Mouse (Mus musculus): ENCODE measurements around the gene Utrn. TPM values are rescaled to one million over a fixed set of nuclear protein-coding genes. Genes with fewer than 3 reads are reported as not detected.

Utrn gene
- polyA plus RNA-seq, 1 experiment from 2014 or later, result 68.5 TPM

DNA sequence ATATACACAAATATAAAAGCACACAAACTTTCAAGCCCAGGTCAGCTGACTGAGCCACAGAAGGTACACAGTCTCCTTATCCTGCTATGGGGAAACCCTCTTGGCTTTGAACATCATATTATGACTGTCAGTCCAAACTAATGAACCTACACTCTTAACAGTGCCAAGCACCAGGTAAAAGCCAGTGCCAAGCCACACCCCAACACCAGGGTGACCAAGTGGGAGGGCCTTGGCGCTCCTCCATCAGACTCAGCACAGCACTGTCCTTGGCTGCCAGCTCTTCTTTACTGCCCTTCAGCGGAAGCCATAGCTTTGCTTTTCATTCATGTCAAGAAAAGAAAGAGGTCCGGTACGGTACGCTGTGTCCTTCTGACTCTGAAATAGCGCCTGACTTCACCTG, 51.8 kb downstream of the Utrn start:
- H3K4me1 ChIP-seq (ENCODE audit: control insufficient read depth, insufficient read depth, low read length), result peaks cover 32% of the 10 kb centered on the region
- peak overlapping the region; percentile 22; the same call in 1 of the 2 replicates for H3K4me2 ChIP-seq
- no peak for ATAC-seq (replicated peaks; ENCODE audit: insufficient number of reproducible peaks, low FRiP score, low TSS enrichment)
- H3K9ac ChIP-seq (ENCODE audit: low read depth, low read length), result no peak overlapping the region
- no peaks in the 10 kb centered on the region for H3K27me3 ChIP-seq (ENCODE audit: control insufficient read depth, insufficient read depth, low read length)
- no peak overlapping the region for H3K27ac ChIP-seq (ENCODE audit: low read depth, low read length)
- 85% methylated on average over 6 of the region's 6 CpGs for WGBS (ENCODE audit: insufficient replicate concordance)
- no peak overlapping the region for H3K4me3 ChIP-seq (ENCODE audit: low read depth, low read length)
- H3K9me3 ChIP-seq (replicated peaks; ENCODE audit: control insufficient read depth, low read length), result no peaks in the 10 kb centered on the region
- no peaks in the 10 kb centered on the region for H3K36me3 ChIP-seq (ENCODE audit: control insufficient read depth, insufficient read depth, low read length)

DNA sequence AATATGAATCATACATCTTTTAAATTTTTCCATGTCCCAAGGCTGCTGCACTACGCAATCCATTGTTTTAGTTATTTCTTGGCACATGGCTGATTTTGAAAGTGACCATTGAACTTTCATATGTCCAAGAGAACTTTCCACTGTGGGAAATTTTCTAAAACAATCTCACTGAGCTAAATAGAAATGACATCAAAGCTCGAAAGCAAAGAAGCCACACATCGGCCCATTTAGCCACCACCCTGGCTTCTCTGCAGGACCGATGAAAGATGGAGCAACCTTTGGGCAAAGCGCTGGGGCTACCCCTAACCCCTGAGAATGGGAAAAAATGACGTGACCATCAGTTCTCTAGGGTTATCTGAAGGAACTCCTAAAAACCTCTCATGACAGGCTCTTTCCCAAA, 52.6 kb downstream of the Utrn start:
- peaks cover 39% of the 10 kb centered on the region for H3K4me1 ChIP-seq (ENCODE audit: control insufficient read depth, insufficient read depth, low read length)
- H3K4me2 ChIP-seq, result no peak overlapping the region
- no peak for ATAC-seq (replicated peaks; ENCODE audit: insufficient number of reproducible peaks, low FRiP score, low TSS enrichment)
- H3K27ac ChIP-seq (ENCODE audit: low read depth, low read length), result no peak overlapping the region
- H3K4me3 ChIP-seq (ENCODE audit: low read depth, low read length), result no peak overlapping the region
- WGBS (ENCODE audit: insufficient replicate concordance), result 87% methylated on average over 6 of the region's 6 CpGs
- H3K9me3 ChIP-seq (replicated peaks; ENCODE audit: control insufficient read depth, low read length), result no peaks in the 10 kb centered on the region
- H3K9ac ChIP-seq (ENCODE audit: low read depth, low read length), result no peak overlapping the region
- no peaks in the 10 kb centered on the region for H3K36me3 ChIP-seq (ENCODE audit: control insufficient read depth, insufficient read depth, low read length)
- no peaks in the 10 kb centered on the region for H3K27me3 ChIP-seq (ENCODE audit: control insufficient read depth, insufficient read depth, low read length)

DNA sequence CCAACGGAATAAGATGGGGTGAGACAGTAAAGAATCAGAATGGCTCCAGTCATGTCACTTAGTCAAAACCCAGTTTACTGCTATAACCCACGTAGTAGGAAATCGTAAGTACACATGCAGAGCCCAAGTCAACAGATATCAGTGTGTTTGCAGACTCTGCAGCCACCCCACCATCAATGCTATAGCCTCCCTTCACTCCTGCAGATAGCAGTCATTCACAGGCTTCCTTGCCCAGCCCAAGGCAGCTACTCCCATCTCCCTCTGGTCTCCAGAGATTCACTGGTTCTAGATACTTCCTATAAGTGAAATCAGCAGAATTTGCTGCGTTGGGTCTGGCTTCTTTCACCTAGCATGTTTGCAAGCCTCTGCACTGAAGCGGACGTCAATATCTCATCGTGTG, 54.8 kb downstream of the Utrn start:
- Histone ChIP-seq H3K27ac (ENCODE audit: low read depth, low read length) (no peak overlapping the region), H3K9me3 (replicated peaks; ENCODE audit: control insufficient read depth, low read length) (no peaks in the 10 kb centered on the region), H3K4me2 (no peak overlapping the region), H3K4me1 (ENCODE audit: control insufficient read depth, insufficient read depth, low read length) (peaks cover 49% of the 10 kb centered on the region), H3K36me3 (ENCODE audit: control insufficient read depth, insufficient read depth, low read length) (no peaks in the 10 kb centered on the region), H3K9ac (ENCODE audit: low read depth, low read length) (no peak overlapping the region), H3K27me3 (ENCODE audit: control insufficient read depth, insufficient read depth, low read length) (no peaks in the 10 kb centered on the region), H3K4me3 (ENCODE audit: low read depth, low read length) (no peak overlapping the region)
- WGBS (ENCODE audit: insufficient replicate concordance), result 71% methylated on average over 7 of the region's 7 CpGs
- no peak for ATAC-seq (replicated peaks; ENCODE audit: insufficient number of reproducible peaks, low FRiP score, low TSS enrichment)

DNA sequence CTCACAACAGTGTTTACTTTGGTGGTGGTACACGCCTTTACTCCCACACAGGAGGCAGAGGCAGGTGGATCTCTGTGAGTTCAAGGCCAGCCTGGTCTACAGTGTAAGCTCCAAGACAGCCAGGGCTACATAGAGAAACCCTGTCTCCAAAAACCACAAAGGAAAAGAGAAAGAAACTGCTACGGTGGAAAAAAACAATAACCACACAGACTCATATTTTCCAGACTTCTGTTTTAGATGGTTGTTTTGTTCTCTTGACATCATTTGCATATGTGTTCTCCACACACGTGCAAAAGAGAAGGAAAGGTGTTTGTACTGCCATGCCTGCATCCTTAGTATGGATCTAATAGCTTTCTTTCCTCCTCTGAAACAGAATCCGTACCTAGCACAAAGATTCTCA, 55.3 kb downstream of the Utrn start:
- no peak overlapping the region for H3K27ac ChIP-seq (ENCODE audit: low read depth, low read length)
- 81% methylated on average over 4 of the region's 4 CpGs for WGBS (ENCODE audit: insufficient replicate concordance)
- H3K4me2 ChIP-seq, result no peak overlapping the region
- no peaks in the 10 kb centered on the region for H3K27me3 ChIP-seq (ENCODE audit: control insufficient read depth, insufficient read depth, low read length)
- no peak overlapping the region for H3K4me3 ChIP-seq (ENCODE audit: low read depth, low read length)
- no peaks in the 10 kb centered on the region for H3K36me3 ChIP-seq (ENCODE audit: control insufficient read depth, insufficient read depth, low read length)
- no peak for ATAC-seq (replicated peaks; ENCODE audit: insufficient number of reproducible peaks, low FRiP score, low TSS enrichment)
- no peaks in the 10 kb centered on the region for H3K9me3 ChIP-seq (replicated peaks; ENCODE audit: control insufficient read depth, low read length)
- peaks cover 49% of the 10 kb centered on the region for H3K4me1 ChIP-seq (ENCODE audit: control insufficient read depth, insufficient read depth, low read length)
- H3K9ac ChIP-seq (ENCODE audit: low read depth, low read length), result no peak overlapping the region

DNA sequence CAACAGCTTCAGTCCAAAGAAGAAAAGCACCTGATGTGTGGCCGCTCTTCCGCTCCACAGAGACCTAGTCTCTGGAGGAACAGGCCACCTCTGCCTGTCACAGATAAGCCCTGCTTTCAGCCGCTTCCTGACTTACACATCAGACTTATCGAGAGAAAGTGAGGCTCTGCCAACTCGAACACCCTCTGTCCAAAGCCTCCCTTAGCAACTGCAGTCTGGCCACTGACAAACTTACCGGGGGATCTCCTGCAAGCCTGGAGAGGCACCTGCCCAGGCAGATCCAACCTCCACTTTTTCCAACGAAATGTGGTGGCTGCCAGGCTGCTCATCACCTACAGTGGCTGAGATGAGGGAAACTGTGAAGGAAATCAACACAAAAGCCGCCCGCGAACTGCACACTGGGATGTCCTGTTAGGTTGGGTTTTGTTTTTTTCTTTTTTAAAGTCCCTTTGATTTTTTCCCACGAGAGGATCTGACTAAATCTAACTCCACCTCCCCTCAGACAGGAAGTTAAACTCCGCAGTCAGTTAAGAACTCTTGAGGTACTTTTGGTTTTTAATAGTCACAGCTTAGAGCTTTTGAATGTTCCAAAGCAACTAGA, 55.9 kb downstream of the Utrn start:
- 31% methylated on average over 12 of the region's 12 CpGs for WGBS (ENCODE audit: insufficient replicate concordance)
- H3K9ac ChIP-seq (ENCODE audit: low read depth, low read length), result no peak overlapping the region
- H3K4me1 ChIP-seq (ENCODE audit: control insufficient read depth, insufficient read depth, low read length), result peaks cover 44% of the 10 kb centered on the region

DNA sequence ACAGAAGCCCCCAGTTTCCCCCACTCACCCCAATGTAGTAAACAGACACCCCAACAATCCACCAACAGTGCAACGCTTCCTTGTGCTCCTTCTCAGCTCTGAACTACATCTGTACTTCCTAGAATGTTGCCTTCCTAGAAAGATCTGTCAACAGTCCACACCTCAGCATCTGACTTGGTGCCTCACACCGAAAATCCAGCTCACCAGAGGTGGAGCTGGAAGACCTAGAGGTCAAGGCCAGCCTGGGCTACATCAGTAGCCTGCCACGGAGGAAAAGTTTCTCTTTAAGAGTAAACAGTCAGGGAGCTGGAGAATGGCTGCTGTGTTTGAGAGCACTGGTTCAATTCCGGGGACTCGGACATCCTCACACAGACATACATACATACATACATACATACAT, 56.5 kb downstream of the Utrn start:
- 56% methylated on average over 5 of the region's 5 CpGs for WGBS (ENCODE audit: insufficient replicate concordance)
- H3K27me3 ChIP-seq (ENCODE audit: control insufficient read depth, insufficient read depth, low read length), result no peaks in the 10 kb centered on the region
- peaks cover 43% of the 10 kb centered on the region for H3K4me1 ChIP-seq (ENCODE audit: control insufficient read depth, insufficient read depth, low read length)
- no peaks in the 10 kb centered on the region for H3K9me3 ChIP-seq (replicated peaks; ENCODE audit: control insufficient read depth, low read length)
- ATAC-seq (replicated peaks; ENCODE audit: insufficient number of reproducible peaks, low FRiP score, low TSS enrichment), result no peak
- no peaks in the 10 kb centered on the region for H3K36me3 ChIP-seq (ENCODE audit: control insufficient read depth, insufficient read depth, low read length)
- no peak overlapping the region for H3K9ac ChIP-seq (ENCODE audit: low read depth, low read length)
- H3K4me3 ChIP-seq (ENCODE audit: low read depth, low read length), result no peak overlapping the region
- peak overlapping the region; percentile 58; the same call in 1 of the 2 replicates for H3K27ac ChIP-seq (ENCODE audit: low read depth, low read length)
- H3K4me2 ChIP-seq, result peak overlapping the region; percentile 11

More for the DNA sequence above, 55.9 kb downstream of the Utrn start:
- Histone ChIP-seq H3K4me3 (ENCODE audit: low read depth, low read length) (no peak overlapping the region), H3K36me3 (ENCODE audit: control insufficient read depth, insufficient read depth, low read length) (no peaks in the 10 kb centered on the region), H3K4me2 (peak overlapping the region; percentile 11), H3K9me3 (replicated peaks; ENCODE audit: control insufficient read depth, low read length) (no peaks in the 10 kb centered on the region), H3K27ac (ENCODE audit: low read depth, low read length) (peak overlapping the region; percentile 58), H3K27me3 (ENCODE audit: control insufficient read depth, insufficient read depth, low read length) (no peaks in the 10 kb centered on the region)
- peak; percentile 67 for ATAC-seq (replicated peaks; ENCODE audit: insufficient number of reproducible peaks, low FRiP score, low TSS enrichment)

DNA sequence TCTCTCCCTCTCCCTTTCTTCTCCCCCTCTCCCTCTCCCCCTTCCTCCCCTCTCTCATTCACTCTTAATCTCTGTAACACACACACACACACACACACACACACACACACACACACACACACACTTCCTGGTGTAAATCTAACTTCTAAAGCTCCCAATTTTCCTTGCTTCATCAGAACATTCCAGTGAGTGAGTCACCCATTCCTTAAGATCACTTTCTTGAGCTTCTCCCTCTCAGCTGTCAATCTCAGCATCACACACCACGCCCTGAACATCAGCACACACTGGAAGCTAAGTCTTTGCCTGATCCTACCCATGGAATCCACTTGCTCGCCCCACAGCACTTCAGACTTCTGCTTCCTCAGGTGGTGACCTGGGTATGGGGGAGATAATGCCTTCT, 58.3 kb downstream of the Utrn start:
- Histone ChIP-seq H3K4me2 (no peak overlapping the region), H3K27ac (ENCODE audit: low read depth, low read length) (no peak overlapping the region), H3K9ac (ENCODE audit: low read depth, low read length) (no peak overlapping the region), H3K9me3 (replicated peaks; ENCODE audit: control insufficient read depth, low read length) (no peaks in the 10 kb centered on the region), H3K36me3 (ENCODE audit: control insufficient read depth, insufficient read depth, low read length) (no peaks in the 10 kb centered on the region), H3K27me3 (ENCODE audit: control insufficient read depth, insufficient read depth, low read length) (no peaks in the 10 kb centered on the region), H3K4me3 (ENCODE audit: low read depth, low read length) (no peak overlapping the region), H3K4me1 (ENCODE audit: control insufficient read depth, insufficient read depth, low read length) (peaks cover 47% of the 10 kb centered on the region)
- 65% methylated on average over 2 of the region's 2 CpGs for WGBS (ENCODE audit: insufficient replicate concordance)
- ATAC-seq (replicated peaks; ENCODE audit: insufficient number of reproducible peaks, low FRiP score, low TSS enrichment), result no peak

DNA sequence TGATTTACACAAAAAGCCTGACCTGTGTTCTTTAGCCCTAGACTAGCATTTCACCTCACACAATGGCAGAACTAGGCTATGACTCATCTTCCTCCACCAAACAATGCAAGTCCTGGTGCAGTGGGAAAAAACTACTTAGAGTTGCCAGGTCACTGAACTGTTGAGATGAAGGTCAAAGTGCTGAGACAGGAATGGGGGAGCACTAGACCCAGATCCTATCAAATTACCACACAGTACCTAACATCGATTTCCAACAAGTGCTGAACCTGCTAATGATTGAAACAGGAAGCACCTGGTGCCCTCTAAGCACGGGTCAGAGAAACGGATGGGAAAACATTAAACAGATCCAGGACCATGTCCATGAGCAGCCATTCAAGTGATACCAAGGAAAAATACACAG, 59.5 kb downstream of the Utrn start:
- H3K9me3 ChIP-seq (replicated peaks; ENCODE audit: control insufficient read depth, low read length), result no peaks in the 10 kb centered on the region
- no peak overlapping the region for H3K9ac ChIP-seq (ENCODE audit: low read depth, low read length)
- no peaks in the 10 kb centered on the region for H3K27me3 ChIP-seq (ENCODE audit: control insufficient read depth, insufficient read depth, low read length)
- no peaks in the 10 kb centered on the region for H3K36me3 ChIP-seq (ENCODE audit: control insufficient read depth, insufficient read depth, low read length)
- ATAC-seq (replicated peaks; ENCODE audit: insufficient number of reproducible peaks, low FRiP score, low TSS enrichment), result no peak
- H3K4me3 ChIP-seq (ENCODE audit: low read depth, low read length), result no peak overlapping the region
- H3K27ac ChIP-seq (ENCODE audit: low read depth, low read length), result no peak overlapping the region
- 49% methylated on average over 3 of the region's 3 CpGs for WGBS (ENCODE audit: insufficient replicate concordance)
- H3K4me1 ChIP-seq (ENCODE audit: control insufficient read depth, insufficient read depth, low read length), result peaks cover 46% of the 10 kb centered on the region
- no peak overlapping the region for H3K4me2 ChIP-seq

DNA sequence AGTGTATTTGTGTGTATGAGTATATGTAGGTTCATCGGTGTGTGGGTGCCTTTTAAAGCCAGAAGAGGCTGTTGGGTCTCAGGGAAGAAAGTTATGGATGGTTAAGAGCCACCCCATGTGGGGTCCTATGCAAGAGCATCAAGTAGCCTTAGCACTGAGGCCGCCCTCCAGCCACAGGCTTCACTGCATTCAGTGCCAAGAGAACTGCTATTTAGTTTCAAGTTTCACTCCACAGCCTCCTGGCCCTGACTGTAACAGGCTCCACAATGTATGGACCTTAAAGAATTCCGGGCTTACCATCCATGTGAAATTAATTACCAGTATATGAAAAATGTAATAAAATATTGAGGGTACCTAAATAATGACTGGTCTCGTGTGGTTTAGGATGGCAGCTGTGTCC, 60.7 kb downstream of the Utrn start:
- peaks cover 38% of the 10 kb centered on the region for H3K4me1 ChIP-seq (ENCODE audit: control insufficient read depth, insufficient read depth, low read length)
- WGBS (ENCODE audit: insufficient replicate concordance), result 85% methylated on average over 4 of the region's 4 CpGs

More for the DNA sequence above, 60.7 kb downstream of the Utrn start:
- no peak for ATAC-seq (replicated peaks; ENCODE audit: insufficient number of reproducible peaks, low FRiP score, low TSS enrichment)
- Histone ChIP-seq H3K36me3 (ENCODE audit: control insufficient read depth, insufficient read depth, low read length) (no peaks in the 10 kb centered on the region), H3K27ac (ENCODE audit: low read depth, low read length) (no peak overlapping the region), H3K9me3 (replicated peaks; ENCODE audit: control insufficient read depth, low read length) (no peaks in the 10 kb centered on the region), H3K27me3 (ENCODE audit: control insufficient read depth, insufficient read depth, low read length) (no peaks in the 10 kb centered on the region), H3K9ac (ENCODE audit: low read depth, low read length) (no peak overlapping the region), H3K4me2 (no peak overlapping the region), H3K4me3 (ENCODE audit: low read depth, low read length) (no peak overlapping the region)
